Mouse (Mus musculus) heart, embryonic 16.5 days (tissue): ENCODE data around the gene Ocm. TPM values are rescaled to one million over a fixed set of nuclear protein-coding genes. Genes with fewer than 3 reads are reported as not detected.
A peak's percentile ranks its signal among the peaks of the same experiment; 100 is the strongest.

Source experiments
- ATAC-seq: fragments of 200-750 bp; cut with Nextera tagmentation; replicated peaks from 2 replicates; pipeline ENCODE4 v1.8.0; 2017; ENCODE audit warnings: moderate number of reproducible peaks; ENCODE audit not compliant: insufficient read depth, low FRiP score; ENCODE audit errors: extremely low read depth
- H3K27ac ChIP-seq: fragments of 300-500 bp; sonication (generic); 2 replicates; pipeline ENCODE4 v1.5.1; 2014; ENCODE audit warnings: mild to moderate bottlenecking, low read length, control low read depth, moderate library complexity
- H3K27me3 ChIP-seq: fragments of 300-500 bp; sonication (generic); 2 replicates; pipeline ENCODE4 v1.6.1; 2014; ENCODE audit warnings: low read length, mixed read lengths; ENCODE audit not compliant: control insufficient read depth, insufficient read depth
- H3K36me3 ChIP-seq: fragments of 300-500 bp; sonication (generic); 2 replicates; pipeline ENCODE4 v1.6.1; 2014; ENCODE audit not compliant: control insufficient read depth, insufficient read depth
- H3K4me1 ChIP-seq: fragments of 300-500 bp; sonication (generic); 2 replicates; pipeline ENCODE4 v1.6.1; 2014; ENCODE audit warnings: low read length, mixed read lengths; ENCODE audit not compliant: control insufficient read depth, insufficient read depth
- H3K4me2 ChIP-seq: fragments of 300-500 bp; sonication (generic); 2 replicates; pipeline ENCODE4 v1.6.1; 2014; ENCODE audit warnings: low read depth, mild to moderate bottlenecking, control low read depth, low read length
- H3K4me3 ChIP-seq: fragments of 300-500 bp; sonication (generic); 2 replicates; pipeline ENCODE4 v1.5.1; 2014; ENCODE audit warnings: mild to moderate bottlenecking, control low read depth, low read length
- H3K9ac ChIP-seq: fragments of 300-500 bp; sonication (generic); 2 replicates; pipeline ENCODE4 v1.6.1; 2014; ENCODE audit warnings: low read length, control low read depth
- H3K9me3 ChIP-seq: fragments of 300-500 bp; sonication (generic); replicated peaks from 2 replicates; pipeline ENCODE4 v1.6.1; 2016; ENCODE audit warnings: low read length; ENCODE audit not compliant: control insufficient read depth
- WGBS: fragments of 180-500 bp; shearing (Covaris S2); extraction: QIAGEN DNeasy Blood & Tissue Kit; methylation state at CpG from one replicate; pipeline ENCODE4 v1.1.7; 2014; 5-methylcytosine and 5-hydroxymethylcytosine counted together
- polyA plus RNA-seq: library from polyadenylated mRNA; unstranded; fragments of >200 nt; fragmentation: Nextera tagmentation; extraction: Ambion mirVana; gene quantifications from 2 replicates; pipeline ENCODE4 v1.2.1, GENCODE M21; 2015

The Ocm gene
- polyA plus RNA-seq, 1 experiment from 2014 or later: 0.64 TPM

- H3K4me1 ChIP-seq: peaks cover 10% of the 10 kb centered on the region
- no peaks in the 10 kb centered on the region for H3K9me3 ChIP-seq
- peaks cover 47% of the 10 kb centered on the region for H3K36me3 ChIP-seq
- H3K4me2 ChIP-seq: no peak overlapping the region
- WGBS: 72% methylated on average over 10 of the region's 10 CpGs
- H3K27me3 ChIP-seq: no peaks in the 10 kb centered on the region
- no peak overlapping the region for H3K27ac ChIP-seq
- ATAC-seq: no peak
- H3K4me3 ChIP-seq: no peak overlapping the region
- no peak overlapping the region for H3K9ac ChIP-seq
Measured at GRCm38 (mm10) chr5:143992661-143993060, 33.8 kb downstream of the Ocm start.

- ATAC-seq: no peak
- no peak overlapping the region for H3K4me3 ChIP-seq
- H3K9ac ChIP-seq: no peak overlapping the region
- WGBS: 81% methylated on average over 11 of the region's 11 CpGs
- H3K27ac ChIP-seq: peak overlapping the region; percentile 67
- peaks cover 10% of the 10 kb centered on the region for H3K4me1 ChIP-seq
- peaks cover 62% of the 10 kb centered on the region for H3K36me3 ChIP-seq
- H3K27me3 ChIP-seq: no peaks in the 10 kb centered on the region
- H3K9me3 ChIP-seq: no peaks in the 10 kb centered on the region
- no peak overlapping the region for H3K4me2 ChIP-seq
Measured at GRCm38 (mm10) chr5:143990086-143990485, 36.4 kb downstream of the Ocm start.

DNA sequence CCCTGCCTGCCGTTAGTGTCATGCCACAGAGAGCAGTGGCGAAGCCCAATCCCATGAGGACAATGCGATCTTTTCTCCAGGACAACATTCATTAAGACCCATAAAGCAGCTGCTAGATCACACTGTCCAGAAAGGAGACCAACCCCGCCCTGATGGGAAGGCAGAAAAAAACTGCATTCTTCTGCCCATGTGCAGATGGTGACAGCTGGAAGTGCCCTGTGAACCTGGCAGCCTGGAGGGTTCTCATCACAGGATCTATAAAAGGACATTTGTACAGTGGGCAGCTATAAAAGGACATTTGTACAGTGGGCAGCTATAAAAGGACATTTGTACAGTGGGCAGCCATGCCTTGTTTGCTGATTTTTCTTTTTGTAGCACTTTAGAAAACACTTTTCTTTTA lies 37.4 kb downstream of the Ocm start:
- Histone ChIP-seq H3K4me3 (no peak overlapping the region), H3K27me3 (no peaks in the 10 kb centered on the region), H3K36me3 (peaks cover 58% of the 10 kb centered on the region), H3K9me3 (no peaks in the 10 kb centered on the region), H3K4me1 (peaks cover 8% of the 10 kb centered on the region), H3K9ac (no peak overlapping the region), H3K4me2 (no peak overlapping the region), H3K27ac (peak overlapping the region; percentile 67)
- ATAC-seq: peak; percentile 66; the same call in 1 of the 2 replicates
- WGBS: 71% methylated on average over 4 of the region's 4 CpGs

GRCm38 (mm10) chr5:143987596-143987995 lies 38.9 kb downstream of the Ocm start:
- Histone ChIP-seq H3K27me3 (no peaks in the 10 kb centered on the region), H3K9ac (no peak overlapping the region), H3K4me3 (no peak overlapping the region), H3K27ac (no peak overlapping the region), H3K36me3 (peaks cover 49% of the 10 kb centered on the region), H3K4me2 (no peak overlapping the region), H3K4me1 (0 out of 2 replicates have a peak, but pooled peaks cover 2% of the 10 kb centered on the region), H3K9me3 (no peaks in the 10 kb centered on the region)
- 96% methylated on average over 3 of the region's 3 CpGs for WGBS
- no peak for ATAC-seq

GRCm38 (mm10) chr5:143985381-143985780 lies 41.1 kb downstream of the Ocm start:
- Histone ChIP-seq H3K36me3 (peaks cover 34% of the 10 kb centered on the region), H3K9ac (no peak overlapping the region), H3K4me1 (peaks cover 5% of the 10 kb centered on the region; the same call in 1 of the 2 replicates), H3K4me3 (no peak overlapping the region), H3K4me2 (no peak overlapping the region), H3K9me3 (no peaks in the 10 kb centered on the region), H3K27ac (no peak overlapping the region), H3K27me3 (no peaks in the 10 kb centered on the region)
- ATAC-seq: no peak
- WGBS: 71% methylated on average over 7 of the region's 7 CpGs

- 71% methylated on average over 2 of the region's 2 CpGs for WGBS
- Histone ChIP-seq H3K4me3 (no peak overlapping the region), H3K27ac (no peak overlapping the region), H3K36me3 (peaks cover 12% of the 10 kb centered on the region), H3K9me3 (no peaks in the 10 kb centered on the region), H3K27me3 (no peaks in the 10 kb centered on the region), H3K9ac (no peak overlapping the region), H3K4me1 (peaks cover 3% of the 10 kb centered on the region; the same call in 1 of the 2 replicates), H3K4me2 (no peak overlapping the region)
- no peak for ATAC-seq
Measured at GRCm38 (mm10) chr5:143982361-143982760, 44.1 kb downstream of the Ocm start.

DNA sequence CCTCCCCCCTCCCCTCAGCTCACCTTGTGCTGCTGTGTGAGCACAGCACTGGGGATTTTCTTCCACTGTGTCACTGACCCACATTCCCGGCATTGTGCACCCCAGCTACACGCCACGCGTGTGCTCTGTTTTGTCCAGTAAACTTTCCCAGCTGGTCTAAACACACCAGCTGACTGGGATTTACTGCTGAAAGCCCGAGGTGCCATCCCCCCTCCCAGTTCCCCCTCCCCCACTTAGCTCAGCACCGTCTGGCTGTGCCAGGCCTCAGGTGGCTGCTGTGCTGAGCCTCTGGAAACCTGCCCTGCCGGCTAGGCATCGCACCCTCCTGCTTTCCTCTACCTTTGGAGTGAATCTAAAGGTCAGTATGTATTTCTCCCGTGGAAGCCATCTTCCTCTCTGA lies 45.6 kb downstream of the Ocm start:
- ATAC-seq: 0 out of 2 replicates have a peak, but pooled peaks have one; percentile 49
- Histone ChIP-seq H3K4me3 (no peak overlapping the region), H3K36me3 (no peaks in the 10 kb centered on the region; the same call in 1 of the 2 replicates), H3K9ac (no peak overlapping the region), H3K4me1 (peaks cover 3% of the 10 kb centered on the region; the same call in 1 of the 2 replicates), H3K27me3 (no peaks in the 10 kb centered on the region), H3K27ac (no peak overlapping the region), H3K4me2 (no peak overlapping the region), H3K9me3 (no peaks in the 10 kb centered on the region)
- WGBS: 29% methylated on average over 9 of the region's 9 CpGs

DNA sequence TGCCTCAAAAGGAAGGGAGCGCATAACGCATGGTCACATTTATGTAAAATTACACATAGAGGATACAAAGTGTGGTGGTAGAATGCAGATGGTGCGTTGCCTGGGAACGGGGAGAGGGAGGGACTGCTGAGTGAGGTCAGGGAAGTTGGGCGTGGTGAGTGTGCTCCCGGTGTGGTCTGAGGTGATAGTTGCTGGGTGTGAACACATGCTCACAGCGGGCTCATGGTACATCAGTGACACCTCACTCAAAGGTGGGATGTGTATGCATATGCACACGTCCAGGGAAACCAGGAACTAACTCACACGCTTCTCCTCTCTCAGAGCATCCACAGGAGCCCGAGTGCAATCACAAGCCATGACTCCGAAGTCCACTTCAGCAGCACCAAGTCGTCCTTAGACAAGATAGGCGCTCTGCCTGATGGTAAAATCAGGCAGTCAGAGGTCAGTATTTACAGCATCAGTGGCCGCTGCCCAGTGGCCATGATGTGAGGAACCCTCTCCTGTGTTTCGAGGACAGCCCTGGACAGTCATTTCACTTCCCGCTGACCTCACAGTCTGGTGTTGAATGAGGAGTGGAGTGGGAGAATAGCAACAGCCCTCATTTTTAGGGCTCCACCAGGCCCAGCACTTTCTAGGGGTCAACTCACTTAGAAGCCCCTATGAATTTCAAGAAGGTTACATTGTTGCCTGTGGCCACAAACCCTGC lies 49.6 kb downstream of the Ocm start:
- no peak overlapping the region for H3K4me3 ChIP-seq
- WGBS: 54% methylated on average over 16 of the region's 16 CpGs
- H3K9me3 ChIP-seq: no peaks in the 10 kb centered on the region
- H3K4me1 ChIP-seq: peaks cover 3% of the 10 kb centered on the region; the same call in 1 of the 2 replicates
- H3K36me3 ChIP-seq: no peaks in the 10 kb centered on the region
- no peak for ATAC-seq
- no peak overlapping the region for H3K9ac ChIP-seq
- H3K27ac ChIP-seq: no peak overlapping the region
- H3K4me2 ChIP-seq: no peak overlapping the region
- no peaks in the 10 kb centered on the region for H3K27me3 ChIP-seq

- no peak overlapping the region for H3K4me3 ChIP-seq
- H3K4me2 ChIP-seq: no peak overlapping the region
- no peaks in the 10 kb centered on the region for H3K27me3 ChIP-seq
- ATAC-seq: no peak
- no peak overlapping the region for H3K27ac ChIP-seq
- H3K4me1 ChIP-seq: peaks cover 3% of the 10 kb centered on the region; the same call in 1 of the 2 replicates
- no peak overlapping the region for H3K9ac ChIP-seq
- H3K9me3 ChIP-seq: no peaks in the 10 kb centered on the region
- WGBS: 79% methylated on average over 11 of the region's 11 CpGs
- H3K36me3 ChIP-seq: no peaks in the 10 kb centered on the region
Measured at GRCm38 (mm10) chr5:143976232-143976631, 50.2 kb downstream of the Ocm start.
